Mouse (Mus musculus) large intestine, adult 2 months (tissue): ENCODE results near the gene Tacc3. TPM values are rescaled to one million over a fixed set of nuclear protein-coding genes. Genes with fewer than 3 reads are reported as not detected.

ENCODE experiments used
- DNase-seq: peaks from one replicate; pipeline ENCODE4 v3.0.0-alpha.2; 2012; ENCODE audit warnings: low read depth, low spot score
- WGBS: fragments of 180-500 bp; shearing (Covaris S2); methylation state at CpG from one replicate; pipeline ENCODE4 v1.1.7; 2018; 5-methylcytosine and 5-hydroxymethylcytosine counted together
- polyA plus RNA-seq: library from polyadenylated mRNA; depleted of rRNA; stranded (reverse); fragments of >200 nt; gene quantifications from 2 replicates; pipeline ENCODE4 v1.2.3, GENCODE M21; 2012; rRNA removed

Tacc3 gene
- 28.5 and 28.7 TPM in 2 replicates for polyA plus RNA-seq

DNA sequence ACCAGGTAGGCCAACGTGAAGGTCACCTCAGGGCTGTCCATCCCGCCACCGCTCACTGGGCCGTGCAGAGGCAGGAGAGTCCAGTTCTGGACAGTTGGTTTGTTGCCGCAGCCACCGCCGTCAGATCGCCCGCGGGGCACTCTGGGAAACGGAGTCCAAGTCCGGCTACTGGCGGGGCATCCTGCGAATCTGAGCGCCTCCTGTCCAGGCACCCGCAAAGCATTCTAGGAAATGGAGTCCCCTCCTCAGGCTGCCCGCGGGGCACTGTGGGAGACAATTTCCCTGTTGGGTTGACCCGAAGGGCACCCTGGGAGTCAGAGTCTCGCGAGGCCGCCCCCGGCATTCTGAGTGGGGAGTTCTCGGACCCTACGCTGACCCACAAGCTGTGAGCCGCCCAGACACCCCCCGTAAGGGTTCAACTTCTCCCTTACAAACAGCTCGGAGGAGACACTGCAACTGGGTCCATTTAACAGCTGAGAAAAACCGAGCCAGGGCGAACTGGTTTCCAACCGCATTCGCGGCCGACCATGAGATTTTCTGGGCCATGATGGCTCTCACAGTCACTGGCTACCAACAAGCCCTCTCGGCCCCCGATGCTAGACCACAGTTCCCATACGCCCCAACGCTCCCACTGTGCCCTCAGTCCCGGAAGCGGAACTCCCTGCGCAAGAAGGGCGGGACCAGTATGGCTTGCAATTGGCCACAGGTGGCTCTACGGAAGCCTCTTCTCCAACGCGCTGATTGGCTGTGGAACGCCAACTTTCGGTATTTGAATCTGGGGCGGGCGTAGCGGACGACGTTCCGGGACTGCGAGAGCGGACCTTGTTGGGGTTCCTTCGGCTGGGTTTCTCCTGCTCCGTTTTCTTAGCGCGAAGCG, at the start of gene Tacc3, which contains the start of gene Tmem129:
Gene Tacc3, plus strand, starts transcription at position 342 of the 877 bp plus-strand sequence.
Gene Tmem129, minus strand, starts transcription at position 630 of the 877 bp plus-strand sequence.
- WGBS, result under 1% methylated on average over 60 of the region's 60 CpGs
- DNase-seq, result peak; percentile 98

- WGBS, result 97% methylated on average over 1 of the region's 1 CpGs
- DNase-seq, result no peak
Measured at GRCm38 (mm10) chr5:33609226-33609625, 48.7 kb upstream of the Tacc3 start.

DNA sequence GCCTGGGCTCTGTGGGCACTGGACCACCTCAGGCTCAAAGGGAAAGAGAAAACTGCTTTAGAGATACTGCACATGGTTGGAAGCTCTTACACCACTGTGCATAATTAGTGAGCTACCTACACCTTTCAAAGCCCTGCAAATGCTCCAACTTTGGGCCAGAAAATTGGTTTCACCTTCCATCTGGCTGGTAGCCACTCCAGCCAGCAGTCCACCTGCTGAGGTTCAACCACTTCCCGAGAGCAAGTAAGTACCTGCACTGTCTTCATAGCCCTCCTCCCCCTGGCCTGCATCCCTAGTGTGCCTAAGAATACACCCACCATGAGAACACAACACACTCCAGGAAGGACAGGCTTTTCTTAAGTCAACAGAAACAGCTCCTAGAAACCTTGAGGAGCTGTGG, 46.1 kb upstream of the Tacc3 start:
- WGBS, result 89% methylated on average over 1 of the region's 1 CpGs

GRCm38 (mm10) chr5:33614391-33614790, 43.5 kb upstream of the Tacc3 start:
- WGBS, result 81% methylated on average over 6 of the region's 6 CpGs
- no peak for DNase-seq

More for the DNA sequence above, 46.1 kb upstream of the Tacc3 start:
- no peak for DNase-seq

GRCm38 (mm10) chr5:33622671-33623070, 35.3 kb upstream of the Tacc3 start:
- 90% methylated on average over 2 of the region's 2 CpGs for WGBS
- no peak for DNase-seq

- 86% methylated on average over 3 of the region's 3 CpGs for WGBS
Measured at GRCm38 (mm10) chr5:33623766-33624165, 34.2 kb upstream of the Tacc3 start.

GRCm38 (mm10) chr5:33627968-33628367, 30.0 kb upstream of the Tacc3 start:
- no peak for DNase-seq
- 10% methylated on average over 4 of the region's 4 CpGs for WGBS

More at GRCm38 (mm10) chr5:33623766-33624165, 34.2 kb upstream of the Tacc3 start:
- DNase-seq, result no peak

DNA sequence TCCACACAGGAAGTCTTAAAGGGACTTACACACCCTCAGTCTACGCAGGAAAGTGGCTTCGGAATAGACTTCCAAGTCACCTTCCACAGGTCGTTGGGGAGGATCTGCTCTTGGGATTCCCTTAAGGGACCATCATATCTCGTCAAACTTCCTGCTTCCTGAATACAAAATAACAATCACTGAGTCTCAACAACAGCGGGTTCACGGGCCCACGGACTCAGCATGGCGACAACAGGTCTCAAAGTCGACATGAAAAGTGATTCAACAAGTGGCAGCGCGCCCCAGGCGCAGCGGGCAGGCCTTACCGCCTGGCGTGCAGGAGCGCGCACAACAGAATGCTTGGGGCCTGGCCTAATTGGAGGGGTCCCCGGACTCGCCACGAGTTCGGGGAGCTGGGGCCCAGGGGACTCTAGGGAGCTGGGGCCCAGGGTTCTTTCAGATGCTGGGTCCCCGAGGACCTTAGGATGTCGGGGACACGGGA, 29.1 kb upstream of the Tacc3 start:
- no peak for DNase-seq
- 1% methylated on average over 24 of the region's 24 CpGs for WGBS

- no peak for DNase-seq
- under 1% methylated on average over 99 of the region's 99 CpGs for WGBS
Measured at GRCm38 (mm10) chr5:33629301-33629987, 28.5 kb upstream of the Tacc3 start, which contains the start of the genes Fam53a and Gm9903. TSS of gene Fam53a (minus strand) at chr5:33629635. TSS of gene Gm9903 (plus strand) at chr5:33629925.

DNA sequence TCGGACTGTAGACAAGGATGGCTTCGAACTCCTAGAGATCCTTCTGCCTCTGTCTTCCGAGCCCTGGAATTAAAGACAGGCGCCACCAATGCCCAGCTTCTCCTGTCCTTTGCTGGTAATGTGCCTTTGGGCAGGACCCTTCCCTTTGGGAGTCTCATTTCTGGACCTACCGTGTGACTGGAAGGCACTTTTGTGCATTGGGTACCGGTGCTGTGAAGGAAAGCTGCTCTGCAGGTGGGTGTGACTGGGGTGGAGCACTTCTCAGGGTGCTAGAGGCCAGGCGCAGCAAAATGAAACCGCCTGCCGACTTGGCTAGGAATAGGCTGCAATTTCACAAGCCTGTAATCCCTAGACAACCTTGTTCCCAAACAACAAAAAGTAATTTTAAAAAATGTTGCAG, 27.9 kb upstream of the Tacc3 start:
- whole genome bisulfite sequencing, result under 1% methylated on average over 9 of the region's 9 CpGs
- no peak for DNase-seq

DNA sequence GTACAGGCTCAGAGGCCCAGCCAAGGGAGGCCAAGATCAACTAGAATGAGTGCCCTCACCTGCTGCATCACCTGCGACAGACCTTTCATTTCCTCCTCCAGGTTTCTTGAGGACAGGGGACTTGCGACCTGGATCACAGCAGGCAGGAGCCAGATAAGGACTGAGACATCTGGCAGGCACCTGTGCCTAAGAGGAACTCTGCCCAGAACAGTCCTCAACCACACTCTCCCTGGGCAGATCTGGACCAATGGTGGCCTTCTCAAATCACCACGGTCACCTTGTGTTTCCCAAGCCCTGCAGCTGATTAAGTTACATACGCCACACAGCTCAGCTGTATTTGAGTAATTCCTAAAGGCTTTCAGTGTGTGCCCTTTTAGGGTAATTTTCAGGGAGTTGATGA, 27.3 kb upstream of the Tacc3 start:
- WGBS, result 23% methylated on average over 4 of the region's 4 CpGs

DNA sequence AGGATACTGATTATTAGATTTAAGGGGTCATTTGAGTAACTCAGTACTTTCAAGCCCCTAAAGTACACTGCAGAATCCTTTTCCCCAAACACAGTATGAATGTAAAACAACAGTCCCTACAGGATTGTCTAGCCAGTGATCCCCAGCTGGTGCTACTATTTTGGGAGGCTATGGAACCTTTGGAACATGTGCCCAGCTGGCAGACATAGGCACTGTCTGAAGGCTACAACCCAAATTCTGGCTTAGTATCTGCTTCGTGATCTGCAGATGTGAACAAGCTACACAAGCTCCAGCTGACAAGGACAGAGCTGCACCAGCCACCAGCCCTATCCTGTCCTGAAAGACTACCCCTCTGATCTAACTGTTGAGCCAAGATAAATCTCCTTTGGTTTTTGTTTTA, 25.4 kb upstream of the Tacc3 start:
- no peak for DNase-seq
- WGBS, result 84% methylated on average over 1 of the region's 1 CpGs

More for the DNA sequence above, 27.3 kb upstream of the Tacc3 start:
- no peak for DNase-seq

- DNase-seq, result no peak
- 86% methylated on average over 3 of the region's 3 CpGs for WGBS
Measured at GRCm38 (mm10) chr5:33635361-33635760, 22.6 kb upstream of the Tacc3 start.

GRCm38 (mm10) chr5:33637606-33638350, 20.1 kb upstream of the Tacc3 start:
- DNase-seq, result no peak
- 89% methylated on average over 3 of the region's 3 CpGs for whole genome bisulfite sequencing

DNA sequence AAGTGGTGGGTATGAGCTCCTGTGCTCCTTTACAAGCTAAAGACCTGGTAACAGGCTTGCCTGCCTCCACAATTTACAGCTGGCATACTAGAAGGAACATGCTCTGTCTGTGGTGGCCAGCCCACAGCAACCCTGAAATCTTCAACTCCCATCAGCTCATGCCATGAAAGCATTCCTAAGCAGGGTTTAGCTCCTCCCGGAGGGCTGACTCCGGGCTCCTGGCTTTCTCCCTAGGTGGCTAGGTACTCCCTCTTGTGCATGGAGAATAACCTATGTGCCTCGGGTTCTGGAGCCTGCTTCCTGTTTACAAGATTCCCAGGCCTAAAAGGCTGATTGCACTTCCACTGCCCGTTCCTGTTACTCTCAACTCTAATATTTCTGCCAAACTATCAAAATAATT, 19.1 kb upstream of the Tacc3 start:
- no peak for DNase-seq
- 51% methylated on average over 4 of the region's 4 CpGs for whole genome bisulfite sequencing

DNA sequence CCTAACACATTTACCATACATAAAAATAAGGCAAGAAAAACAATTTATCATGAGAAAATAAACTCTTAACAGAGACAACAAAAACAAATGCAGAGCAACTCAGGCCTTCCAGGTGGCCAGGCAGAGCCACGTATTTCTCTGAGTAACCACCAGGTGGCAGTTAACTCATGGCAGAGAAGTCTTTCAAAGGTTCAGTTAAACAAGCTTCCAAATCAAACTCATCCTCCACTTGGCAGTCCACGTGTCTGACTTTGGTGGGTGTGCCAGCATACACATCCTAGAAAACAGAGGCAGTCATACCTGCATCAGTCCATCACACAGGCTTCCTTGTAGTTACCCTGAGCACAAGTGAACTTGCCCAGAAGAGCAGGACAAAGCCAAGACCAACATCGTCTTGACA, 17.3 kb upstream of the Tacc3 start:
- no peak for DNase-seq
- WGBS, result 19% methylated on average over 3 of the region's 3 CpGs

GRCm38 (mm10) chr5:33651017-33651416, 6.9 kb upstream of the Tacc3 start:
- DNase-seq, result no peak
- WGBS, result 7% methylated on average over 2 of the region's 2 CpGs

GRCm38 (mm10) chr5:33651541-33651920, 6.4 kb upstream of the Tacc3 start:
- DNase-seq, result no peak
- under 1% methylated on average over 11 of the region's 11 CpGs for WGBS

- under 1% methylated on average over 82 of the region's 82 CpGs for WGBS
- no peak for DNase-seq
Measured at GRCm38 (mm10) chr5:33651921-33652782, 5.8 kb upstream of the Tacc3 start, which contains the start of gene Slbp. TSS of gene Slbp (minus strand) at chr5:33652574.
